In the genomic region with DNA sequence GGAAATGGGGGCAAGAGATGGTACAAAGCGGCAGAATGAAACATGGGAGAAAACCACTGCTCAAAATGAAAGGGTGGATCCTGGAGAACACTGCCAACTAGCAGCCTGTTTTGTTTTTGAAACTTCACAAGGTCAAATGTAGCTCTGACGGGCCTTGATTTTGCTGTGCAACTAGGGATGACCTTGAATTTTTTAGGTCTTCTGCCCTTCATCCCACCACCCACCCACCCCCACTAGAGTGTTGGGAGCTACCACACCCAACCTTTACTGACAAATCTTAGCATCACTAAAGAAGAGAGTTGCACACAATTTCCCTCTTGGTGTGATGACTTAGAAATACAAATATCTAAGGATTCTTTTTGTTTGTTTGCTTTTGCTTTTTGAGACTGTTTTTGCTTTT, we compare ENCODE assay signal across 15 mouse cellular contexts. TPM values are rescaled to one million over a fixed set of nuclear protein-coding genes. Genes with fewer than 3 reads are reported as not detected.
"Had no signal": no experiment of that assay in that cellular context is flagged by ENCODE, and none has a peak within 500 bp of the region (broad histone marks: within the 10 kb centered on the region; RNA-seq: fewer than 3 reads in every experiment).

No protein-coding gene starts in this region.

- H3K9me3 ChIP-seq: megakaryocyte, embryonic 14.5 days; midbrain, embryonic 13.5 days; midbrain, embryonic 15.5 days; neural tube, embryonic 12.5 days; stomach, embryonic 15.5 days had no signal

- H3K27ac ChIP-seq: midbrain, embryonic 13.5 days; midbrain, embryonic 15.5 days; neural tube, embryonic 12.5 days; stomach, embryonic 15.5 days; stomach, postnatal 0 days had no signal

- DNase-seq: lung, adult 18-20 months; lung, embryonic 14.5 days; lung, postnatal 10 days; lung, postnatal 4 days; right cerebral cortex, postnatal 14 days; thymus, adult 2 months; thymus, postnatal 25 days; thymus, postnatal 4 days had no signal

- H3K9ac ChIP-seq: lung, embryonic 14.5 days; midbrain, embryonic 13.5 days; midbrain, embryonic 15.5 days; neural tube, embryonic 12.5 days; stomach, embryonic 15.5 days had no signal

- H3K4me3 ChIP-seq: megakaryocyte, embryonic 14.5 days; midbrain, embryonic 13.5 days; midbrain, embryonic 15.5 days; neural tube, embryonic 12.5 days; stomach, embryonic 15.5 days had no signal

- ATAC-seq: midbrain, embryonic 13.5 days; midbrain, embryonic 15.5 days had no signal

- H3K36me3 ChIP-seq: midbrain, embryonic 13.5 days; midbrain, embryonic 15.5 days; neural tube, embryonic 12.5 days; stomach, embryonic 15.5 days had no signal

- H3K4me1 ChIP-seq: stomach, embryonic 15.5 days had no signal

- H3K27me3 ChIP-seq: midbrain, embryonic 15.5 days; stomach, embryonic 15.5 days had no signal

RNA-seq across cellular contexts. Expression of gene Ltk, which starts 29.8 kb away (rescaled TPM):
- total RNA-seq: monocyte, adult 5-6 weeks had no signal

RNA-seq across cellular contexts. Expression of gene Itpka, which starts 47.9 kb away (rescaled TPM):
- total RNA-seq: monocyte, adult 5-6 weeks had no signal
